Mouse (Mus musculus) megakaryocyte-erythroid progenitor cell, adult 5-6 weeks (primary cell): ENCODE measurements around the gene Wipf1. TPM values are rescaled to one million over a fixed set of nuclear protein-coding genes. Genes with fewer than 3 reads are reported as not detected.

Source experiments
- ATAC-seq: replicated peaks from 2 replicates; pipeline ENCODE4 v1.8.0; 2016; ENCODE audit warnings: mild to moderate bottlenecking, inconsistent platforms; ENCODE audit not compliant: severe bottlenecking, poor library complexity, low FRiP score, low TSS enrichment
- total RNA-seq, 2 experiments: library from RNA; stranded (forward) in 1 of 2; stranded (reverse) in 1 of 2; fragments of 200-1000, 215-1000 nt in 1 of 2; fragments of >200 nt in 1 of 2; fragmentation: Nextera tagmentation in 1 of 2; gene quantifications; 2 replicates each; pipeline ENCODE4 v1.2.3; 2014 to 2017

The Wipf1 gene
- total RNA-seq, 2 experiments from 2014 or later, result 3.9 to 7.7 TPM

GRCm38 (mm10) chr2:73484561-73485235 lies 44.8 kb downstream of the Wipf1 start:
- ATAC-seq, result no peak

GRCm38 (mm10) chr2:73478805-73479204 lies 50.7 kb downstream of the Wipf1 start:
- ATAC-seq, result no peak

- ATAC-seq, result no peak
Observed at GRCm38 (mm10) chr2:73477501-73477900, 52.0 kb downstream of the Wipf1 start.

- peak; percentile 93 for ATAC-seq
Observed at GRCm38 (mm10) chr2:73475519-73475918, 54.0 kb downstream of the Wipf1 start.

GRCm38 (mm10) chr2:73472130-73472529 lies 57.4 kb downstream of the Wipf1 start:
- ATAC-seq, result no peak

GRCm38 (mm10) chr2:73470146-73470630 lies 59.3 kb downstream of the Wipf1 start:
- peak; percentile 94 for ATAC-seq

GRCm38 (mm10) chr2:73469552-73469951 lies 60.0 kb downstream of the Wipf1 start:
- ATAC-seq, result no peak

- no peak for ATAC-seq
Observed at GRCm38 (mm10) chr2:73468993-73469392, 60.5 kb downstream of the Wipf1 start.

- ATAC-seq, result no peak
Observed at GRCm38 (mm10) chr2:73467071-73467851, 62.3 kb downstream of the Wipf1 start.

- ATAC-seq, result no peak
Observed at GRCm38 (mm10) chr2:73466481-73466880, 63.1 kb downstream of the Wipf1 start.

GRCm38 (mm10) chr2:73463431-73464194 lies 65.9 kb downstream of the Wipf1 start:
- ATAC-seq, result no peak

- ATAC-seq, result 0 out of 2 replicates have a peak, but pooled peaks have one; percentile 28
Observed at GRCm38 (mm10) chr2:73462757-73463339, 66.7 kb downstream of the Wipf1 start.

GRCm38 (mm10) chr2:73462265-73462664 lies 67.3 kb downstream of the Wipf1 start:
- no peak for ATAC-seq

- no peak for ATAC-seq
Observed at GRCm38 (mm10) chr2:73460168-73460567, 69.4 kb downstream of the Wipf1 start.

- no peak for ATAC-seq
Observed at GRCm38 (mm10) chr2:73459607-73460153, 69.9 kb downstream of the Wipf1 start.

GRCm38 (mm10) chr2:73456886-73457285 lies 72.6 kb downstream of the Wipf1 start:
- no peak for ATAC-seq

GRCm38 (mm10) chr2:73456154-73456553 lies 73.4 kb downstream of the Wipf1 start:
- no peak for ATAC-seq

GRCm38 (mm10) chr2:73455541-73455940 lies 74.0 kb downstream of the Wipf1 start:
- no peak for ATAC-seq

- no peak for ATAC-seq
Observed at GRCm38 (mm10) chr2:73454682-73455081, 74.9 kb downstream of the Wipf1 start.
